Mouse (Mus musculus) embryonic stem cell, embryonic (primary cell): ENCODE measurements around the gene Ptbp1.

Experiments
- CTCF ChIA-PET, 4 experiments: fragments of 300-600 bp in 2 of 4; fragments of 350-600 bp in 2 of 4; sonication (Branson Sonifier 250); formaldehyde crosslinking; loops; one replicate each; lab custom pipeline; 2022; ENCODE audit warnings: inconsistent platforms in 2 of 4; lab: Charles Lee
- POLR2A ChIA-PET, 4 experiments: fragments of 300-600 bp in 2 of 4; fragments of 350-600 bp in 2 of 4; sonication (Branson Sonifier 250); formaldehyde crosslinking; loops; one replicate each; lab custom pipeline; 2022; ENCODE audit warnings: antibody characterized with exemption in 4 of 4, inconsistent platforms in 1 of 4; lab: Charles Lee

The Ptbp1 gene

DNA sequence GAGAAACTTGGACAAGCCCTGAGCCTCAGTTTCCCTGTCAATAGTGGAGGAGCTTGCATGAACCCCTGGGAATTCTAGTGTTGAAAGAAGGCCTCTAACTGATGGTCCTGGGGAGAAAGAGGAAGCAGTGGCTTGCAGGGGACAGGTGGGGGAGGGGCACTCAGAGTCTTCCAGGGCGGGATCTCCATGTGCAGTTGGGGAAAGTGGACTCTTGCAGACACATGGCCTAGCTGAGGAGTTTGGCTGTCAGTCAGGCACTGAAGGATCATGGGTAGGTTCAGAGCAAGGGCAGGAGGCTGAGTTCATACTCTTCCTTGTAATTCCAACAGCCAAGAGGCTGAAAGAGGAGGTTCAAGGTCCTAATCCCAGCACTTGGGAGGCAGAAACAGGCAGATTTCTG is 22.9 kb downstream of the Ptbp1 start:
- CTCF ChIA-PET: interaction anchor here in 1 of 4 experiments (0.5 kb wide), 1 partner anchor 42 kb away, joined by 6 read pairs; no protein-coding TSS in a partner anchor
- POLR2A ChIA-PET: interaction anchor here in 1 of 4 experiments (0.7 kb wide), 1 partner anchor 18 kb away, joined by 6 read pairs; no protein-coding TSS in a partner anchor

DNA sequence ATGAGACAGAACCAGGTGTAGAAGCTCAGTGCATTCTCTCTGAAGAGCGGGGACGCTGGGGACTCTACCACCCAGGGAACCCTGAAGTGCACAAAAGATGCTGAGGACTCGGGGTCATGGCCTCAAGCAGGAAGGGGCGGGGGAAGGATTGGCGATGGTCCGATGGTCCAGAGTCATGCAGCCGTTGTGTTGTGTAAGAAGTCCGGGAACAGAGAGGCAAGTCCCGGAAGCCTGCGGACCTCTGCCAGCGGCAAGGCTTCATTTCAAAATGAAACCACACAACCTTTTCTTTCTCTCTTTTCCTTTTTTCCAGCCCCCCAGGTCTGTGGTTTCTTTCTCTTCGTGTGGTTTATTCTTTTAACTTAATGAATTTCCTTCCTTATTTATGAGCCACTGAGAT is 23.5 kb downstream of the Ptbp1 start:
- ChIA-PET CTCF (interaction anchor here in 1 of 4 experiments (0.5 to 0.8 kb wide), 2 partner anchors 43 to 66 kb away, joined by 3 to 6 read pairs; no protein-coding TSS in a partner anchor), POLR2A (interaction anchor here in 1 of 4 experiments (0.7 kb wide), 1 partner anchor 19 kb away, joined by 6 read pairs; no protein-coding TSS in a partner anchor)

DNA sequence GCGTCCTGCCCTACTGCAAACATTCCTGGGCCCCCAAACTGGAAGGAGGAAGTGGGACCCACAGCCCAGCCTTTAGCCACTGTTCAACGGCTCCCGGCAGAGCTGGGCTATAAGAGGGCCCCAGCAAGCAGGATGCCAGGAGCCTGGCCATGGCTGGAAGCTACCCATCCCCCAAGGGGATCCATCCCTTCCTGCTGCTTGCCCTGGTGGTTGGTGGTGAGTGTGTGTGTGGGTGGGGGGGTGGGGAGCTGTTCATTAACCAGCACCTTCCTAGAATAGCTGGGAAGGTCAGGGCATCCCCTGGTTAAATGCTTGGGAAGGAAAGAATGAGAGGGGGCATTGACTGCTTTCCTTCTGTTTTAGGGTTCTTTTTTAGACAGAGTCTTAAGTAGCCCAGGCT is 25.3 kb downstream of the Ptbp1 start:
- CTCF ChIA-PET: interaction anchor here in 2 of 4 experiments (0.6 to 2.1 kb wide), 4 partner anchors 8 to 80 kb away, joined by 3 to 7 read pairs (median 4); partner anchors contain the start of gene Wdr18 (in 1 of the 2)
- POLR2A ChIA-PET: interaction anchor here (0.5 to 5.6 kb wide), 10 partner anchors 14 to 289 kb away, joined by 3 to 70 read pairs (median 4); partner anchors contain the start of gene Ptbp1 (in 1 of the 4)

DNA sequence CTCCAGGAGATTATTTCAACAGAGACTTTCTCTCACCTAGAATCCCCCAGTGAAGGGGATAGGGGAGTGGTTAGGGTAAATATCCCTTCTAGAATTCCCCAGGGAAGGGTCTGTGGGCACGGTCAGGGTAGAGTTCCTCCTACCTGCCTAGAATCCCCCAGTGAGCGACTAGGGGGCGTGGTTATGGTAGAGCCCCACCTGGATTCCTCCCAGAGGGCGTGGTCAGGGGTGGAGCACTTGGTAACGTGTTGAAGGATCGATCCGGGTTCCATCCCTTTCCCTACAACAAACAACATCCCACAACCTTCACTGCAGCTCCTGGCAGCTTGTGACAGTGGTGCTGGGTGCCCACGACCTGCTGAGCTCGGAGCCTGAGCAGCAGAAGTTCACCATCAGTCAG is 26.5 kb downstream of the Ptbp1 start:
- CTCF ChIA-PET: interaction anchor here (0.5 to 3.1 kb wide), 8 partner anchors 12 to 687 kb away, joined by 3 to 16 read pairs (median 4); partner anchors contain the start of gene Cnn2 (in 1 of the 4)
- POLR2A ChIA-PET: interaction anchor here (0.6 to 5.6 kb wide), 19 partner anchors 9 to 284 kb away, joined by 3 to 70 read pairs (median 4); partner anchors contain the start of genes Arid3a (in 1 of the 4), Cirbp (in 1 of the 4), Med16 (in 1 of the 4) and Ptbp1 (in 1 of the 4)

DNA sequence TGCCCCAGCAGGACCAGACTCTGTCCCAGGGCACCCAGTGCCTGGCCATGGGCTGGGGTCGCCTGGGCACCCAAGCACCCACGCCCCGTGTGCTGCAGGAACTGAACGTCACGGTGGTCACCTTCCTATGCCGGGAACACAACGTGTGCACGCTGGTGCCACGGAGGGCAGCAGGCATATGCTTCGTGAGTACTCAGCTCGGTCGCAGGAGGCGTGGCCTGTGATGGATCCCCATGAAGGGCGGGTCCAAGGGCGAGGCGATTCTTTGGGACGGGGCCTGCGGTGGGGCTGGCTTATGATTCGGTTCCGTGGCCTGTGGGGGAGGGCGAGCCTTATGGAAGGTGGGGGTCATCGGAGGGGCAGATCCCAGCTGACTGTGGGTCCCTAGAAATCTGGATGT is 27.8 kb downstream of the Ptbp1 start:
- ChIA-PET CTCF (interaction anchor here in 3 of 4 experiments (0.5 to 3.1 kb wide), 17 partner anchors 8 to 821 kb away, joined by 3 to 27 read pairs (median 4); partner anchors contain the start of genes Arid3a (in 2 of the 3), Med16 (in 1 of the 3), Plppr3 (in 1 of the 3) and Prtn3 (in 1 of the 3)), POLR2A (interaction anchor here in 3 of 4 experiments (0.5 to 5.6 kb wide), 19 partner anchors 8 to 380 kb away, joined by 3 to 70 read pairs (median 4); partner anchors contain the start of genes Ptbp1 (in 2 of the 3), Arid3a (in 1 of the 3), C2cd4c (in 1 of the 3) and Dazap1 (in 1 of the 3))

DNA sequence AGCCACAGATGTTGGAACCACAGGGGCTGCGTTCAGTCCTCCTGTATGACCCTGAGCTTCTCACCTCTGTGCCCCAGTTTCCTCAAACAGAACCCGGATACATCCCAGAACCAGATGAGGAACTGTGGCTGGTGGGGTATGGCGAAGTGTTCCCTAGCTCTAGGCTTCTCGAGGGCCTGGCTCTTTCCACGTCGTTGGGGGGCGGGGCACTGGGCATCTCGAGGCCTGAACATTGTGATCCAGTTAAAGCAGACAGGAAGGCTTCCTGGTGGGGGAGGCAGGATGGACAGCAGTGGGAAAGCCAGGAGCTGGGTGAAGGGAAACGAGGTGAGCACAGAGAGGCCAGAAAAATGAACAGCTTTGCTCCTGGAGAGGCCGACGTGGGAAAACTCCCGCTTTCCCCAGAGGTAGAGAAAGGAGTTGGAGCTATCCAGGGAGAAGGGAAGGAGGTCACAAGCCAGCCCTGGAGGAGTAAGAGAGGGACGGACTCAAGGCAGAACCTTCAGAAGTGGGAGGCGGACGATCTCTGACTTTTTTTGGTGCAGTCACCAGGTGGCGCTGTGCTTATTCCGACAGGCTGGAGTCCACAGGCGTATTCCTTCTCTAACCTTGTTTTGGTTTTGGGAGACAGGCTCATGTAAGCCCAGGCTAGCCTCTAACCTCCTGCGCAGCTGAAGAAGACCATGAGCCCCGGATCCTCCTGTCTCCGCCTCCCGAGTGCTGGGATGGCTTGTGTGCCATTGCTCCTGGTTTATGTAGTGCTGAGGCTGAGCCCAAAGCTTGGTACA is 29.3 kb downstream of the Ptbp1 start:
- ChIA-PET POLR2A (interaction anchor here in 3 of 4 experiments (0.5 to 5.6 kb wide), 21 partner anchors 10 to 290 kb away, joined by 3 to 70 read pairs (median 4); partner anchors contain the start of genes Ptbp1 (in 2 of the 3), Arid3a (in 1 of the 3), Kiss1r (in 1 of the 3) and Plppr3 (in 1 of the 3)), CTCF (interaction anchor here (0.5 to 3.1 kb wide), 53 partner anchors 9 to 1591 kb away, joined by 3 to 27 read pairs (median 3); partner anchors contain the start of genes Arid3a (in 2 of the 4), Plppr3 (in 2 of the 4), Prtn3 (in 2 of the 4) and Wdr18 (in 2 of the 4))

- CTCF ChIA-PET: interaction anchor here (0.6 to 3.0 kb wide), 25 partner anchors 8 to 280 kb away, joined by 3 to 27 read pairs (median 5); partner anchors contain the start of genes Plppr3 (in 2 of the 4), Prtn3 (in 2 of the 4), Arid3a (in 1 of the 4) and Fgf22 (in 1 of the 4)
- POLR2A ChIA-PET: interaction anchor here in 2 of 4 experiments (0.6 to 5.6 kb wide), 8 partner anchors 11 to 283 kb away, joined by 3 to 70 read pairs (median 4); partner anchors contain the start of genes Plppr3 (in 1 of the 2), Prtn3 (in 1 of the 2), Ptbp1 (in 1 of the 2) and Tmem259 (in 1 of the 2)
Observed at GRCm38 (mm10) chr10:79884446-79884845, 30.2 kb downstream of the Ptbp1 start.

GRCm38 (mm10) chr10:79884938-79885337 is 30.7 kb downstream of the Ptbp1 start:
- CTCF ChIA-PET: interaction anchor here in 2 of 4 experiments (1.0 to 3.0 kb wide), 5 partner anchors 11 to 130 kb away, joined by 3 to 14 read pairs (median 9); partner anchors contain the start of genes Fgf22 (in 1 of the 2), Med16 (in 1 of the 2), Plppr3 (in 1 of the 2) and Prtn3 (in 1 of the 2)

GRCm38 (mm10) chr10:79886054-79886453 is 31.8 kb downstream of the Ptbp1 start, which contains the start of gene Elane:
TSS of gene Elane (plus strand) at chr10:79886247.
- CTCF ChIA-PET: interaction anchor here in 1 of 4 experiments (0.6 kb wide), 1 partner anchor 106 kb away, joined by 3 read pairs; no protein-coding TSS in a partner anchor
- POLR2A ChIA-PET: interaction anchor here in 2 of 4 experiments (0.7 to 1.0 kb wide), 2 partner anchors 21 to 46 kb away, joined by 3 to 4 read pairs; no protein-coding TSS in a partner anchor

More at GRCm38 (mm10) chr10:79884938-79885337, 30.7 kb downstream of the Ptbp1 start:
- POLR2A ChIA-PET: interaction anchor here in 1 of 4 experiments (0.6 to 2.2 kb wide), 6 partner anchors 12 to 1403 kb away, joined by 3 to 13 read pairs (median 4); partner anchors contain the start of genes Plppr3, Prtn3 and Tmem259

DNA sequence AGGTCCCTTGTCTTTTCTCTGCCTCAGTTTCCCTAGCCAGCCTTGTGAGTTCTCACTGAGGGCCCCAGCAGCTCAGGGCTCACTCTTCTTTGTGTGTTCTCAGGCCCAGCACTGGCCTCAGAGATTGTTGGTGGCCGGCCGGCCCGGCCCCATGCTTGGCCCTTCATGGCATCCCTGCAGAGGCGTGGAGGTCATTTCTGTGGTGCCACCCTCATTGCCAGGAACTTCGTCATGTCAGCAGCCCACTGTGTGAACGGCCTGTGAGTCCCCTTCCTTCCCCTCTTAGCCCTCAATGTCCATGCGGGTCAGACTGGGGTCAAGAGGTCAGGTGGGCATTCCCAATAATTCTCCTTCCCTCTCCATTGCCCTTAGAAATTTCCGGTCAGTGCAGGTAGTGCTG is 32.4 kb downstream of the Ptbp1 start:
- CTCF ChIA-PET: interaction anchor here in 1 of 4 experiments (0.6 kb wide), 1 partner anchor 106 kb away, joined by 3 read pairs; no protein-coding TSS in a partner anchor
- POLR2A ChIA-PET: interaction anchor here in 2 of 4 experiments (0.7 kb wide), 2 partner anchors 21 to 27 kb away, joined by 4 to 5 read pairs; no protein-coding TSS in a partner anchor

GRCm38 (mm10) chr10:79889386-79889785 is 35.2 kb downstream of the Ptbp1 start:
- CTCF ChIA-PET: interaction anchor here in 2 of 4 experiments (1.0 to 1.6 kb wide), 3 partner anchors 55 to 77 kb away, joined by 3 to 5 read pairs (median 3); no protein-coding TSS in a partner anchor
- POLR2A ChIA-PET: interaction anchor here in 2 of 4 experiments (0.7 to 1.0 kb wide), 4 partner anchors 15 to 27 kb away, joined by 3 to 4 read pairs (median 3); partner anchors contain the start of genes Plppr3 (in 1 of the 2) and Prtn3 (in 1 of the 2)

DNA sequence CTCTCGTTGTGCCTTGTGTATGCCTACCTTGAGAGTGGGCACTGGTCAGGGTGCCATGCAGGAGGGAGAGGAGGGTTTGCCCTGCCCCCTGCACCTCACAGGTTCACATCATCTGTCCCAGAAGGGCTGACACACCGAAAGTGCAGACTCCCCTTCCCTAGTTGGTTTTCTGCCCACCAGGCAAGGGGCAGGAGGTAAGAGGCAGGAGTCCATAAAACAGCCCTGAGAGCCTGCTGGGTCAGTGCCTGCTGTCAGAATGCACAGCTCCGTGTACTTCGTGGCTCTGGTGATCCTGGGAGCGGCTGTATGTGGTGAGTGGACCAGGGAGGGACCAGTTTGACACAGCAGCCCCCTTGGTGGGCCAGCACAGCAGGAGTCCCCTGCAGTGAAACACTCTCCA is 36.4 kb downstream of the Ptbp1 start, which contains the start of gene Cfd:
Gene Cfd (plus strand): TSS at position 184 of the 400 bp plus-strand sequence.
- CTCF ChIA-PET: interaction anchor here in 2 of 4 experiments (0.7 to 1.0 kb wide), 2 partner anchors 78 to 184 kb away, joined by 3 read pairs; no protein-coding TSS in a partner anchor
- POLR2A ChIA-PET: interaction anchor here in 2 of 4 experiments (1.6 to 4.1 kb wide), 3 partner anchors 17 to 28 kb away, joined by 3 to 16 read pairs (median 3); partner anchors contain the start of gene Med16 (in 1 of the 2)

DNA sequence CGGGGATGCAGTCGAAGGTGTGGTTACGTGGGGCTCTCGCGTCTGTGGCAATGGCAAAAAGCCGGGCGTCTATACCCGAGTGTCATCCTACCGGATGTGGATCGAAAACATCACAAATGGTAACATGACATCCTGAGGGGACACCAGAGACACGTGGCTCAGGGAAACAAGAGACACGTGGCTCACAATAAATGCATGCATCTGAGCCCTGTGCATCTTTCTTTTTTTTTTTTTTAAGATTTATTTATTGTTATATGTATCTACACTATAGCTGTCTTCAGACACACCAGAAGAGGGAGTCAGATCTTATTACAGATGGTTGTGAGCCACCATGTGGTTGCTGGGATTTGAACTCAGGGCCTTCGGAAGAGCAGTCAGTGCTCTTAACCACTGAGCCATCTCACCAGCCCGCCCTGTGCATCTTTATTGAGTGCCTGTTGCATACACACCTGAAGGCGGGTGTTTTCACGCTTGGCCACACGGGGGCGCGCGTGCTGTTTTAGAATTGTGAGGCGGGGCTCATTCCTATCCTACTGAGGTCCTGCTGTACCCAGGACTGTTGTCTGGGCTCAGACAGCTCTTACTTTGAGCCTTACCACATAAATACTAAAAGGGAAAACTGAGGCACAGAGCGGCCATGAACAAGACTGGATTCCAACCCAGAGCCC is 38.4 kb downstream of the Ptbp1 start:
- CTCF ChIA-PET: interaction anchor here (0.5 to 3.0 kb wide), 28 partner anchors 9 to 511 kb away, joined by 3 to 27 read pairs (median 4); partner anchors contain the start of genes Med16 (in 2 of the 4), Plppr3 (in 1 of the 4), Prtn3 (in 1 of the 4) and Stk11 (in 1 of the 4)

GRCm38 (mm10) chr10:79896306-79896705 is 42.1 kb downstream of the Ptbp1 start:
- POLR2A ChIA-PET: interaction anchor here in 3 of 4 experiments (0.7 to 5.0 kb wide), 14 partner anchors 8 to 192 kb away, joined by 3 to 42 read pairs (median 4); partner anchors contain the start of genes Med16 (in 3 of the 3), Ptbp1 (in 3 of the 3), Bsg (in 1 of the 3) and Kiss1r (in 1 of the 3)
- CTCF ChIA-PET: interaction anchor here in 3 of 4 experiments (0.6 to 1.7 kb wide), 7 partner anchors 10 to 664 kb away, joined by 3 to 6 read pairs (median 4); partner anchors contain the start of gene Med16 (in 1 of the 3)

More for the DNA sequence above, 38.4 kb downstream of the Ptbp1 start:
- POLR2A ChIA-PET: interaction anchor here in 3 of 4 experiments (0.6 to 4.1 kb wide), 16 partner anchors 9 to 189 kb away, joined by 3 to 16 read pairs (median 4); partner anchors contain the start of genes Med16 (in 3 of the 3), Bsg (in 1 of the 3), Misp (in 1 of the 3) and Ptbp1 (in 1 of the 3)

DNA sequence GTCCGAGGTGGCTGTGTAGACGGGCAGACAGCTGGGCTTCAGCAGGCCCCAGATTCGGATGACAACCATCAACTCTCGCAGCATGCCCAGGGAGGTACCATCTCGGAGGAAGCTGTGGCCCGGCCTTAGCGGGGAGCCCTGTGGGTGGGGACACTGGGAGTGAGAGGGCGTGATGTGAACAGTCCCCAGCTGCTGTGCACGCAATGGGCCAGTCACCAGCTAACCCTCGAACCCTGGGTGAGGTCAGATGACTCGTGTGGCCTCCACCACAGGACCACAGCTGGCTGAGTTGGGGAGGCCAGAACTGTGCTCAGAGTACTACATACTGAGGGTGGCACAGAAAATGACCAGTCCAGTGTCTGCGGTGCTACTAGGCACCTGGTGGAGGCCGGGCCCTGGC is 42.6 kb downstream of the Ptbp1 start:
- POLR2A ChIA-PET: interaction anchor here in 3 of 4 experiments (0.6 to 5.0 kb wide), 16 partner anchors 9 to 280 kb away, joined by 3 to 42 read pairs (median 4); partner anchors contain the start of genes Med16 (in 3 of the 3), Ptbp1 (in 3 of the 3), Bsg (in 1 of the 3) and Kiss1r (in 1 of the 3)
- CTCF ChIA-PET: interaction anchor here (0.6 to 1.7 kb wide), 8 partner anchors 9 to 664 kb away, joined by 3 to 6 read pairs (median 4); partner anchors contain the start of gene Med16 (in 1 of the 4)
